Mouse (Mus musculus) CH12.LX (cell line): Measurements from ENCODE around the gene Slc28a1. TPM values are rescaled to one million over a fixed set of nuclear protein-coding genes. Genes with fewer than 3 reads are reported as not detected.

ENCODE experiments used
- DNase-seq: peaks from one replicate; pipeline ENCODE4 v3.0.0-alpha.2; 2013; ENCODE audit errors: extremely low read depth
- H3K27ac ChIP-seq: 2 replicates; pipeline ENCODE4 v1.5.1; 2012; ENCODE audit warnings: low read depth, mild to moderate bottlenecking, control low read depth, moderate library complexity; ENCODE audit not compliant: insufficient read depth
- H3K27me3 ChIP-seq: replicated peaks from 2 replicates; pipeline ENCODE3; 2012; ENCODE audit warnings: inconsistent platforms
- H3K36me3 ChIP-seq, 2 experiments: replicated peaks in 1 of 2; 2 replicates each; pipeline versions ENCODE3 to v1.6.1; 2012; ENCODE audit warnings: inconsistent platforms in 1 of 2, low read length in 1 of 2, mild to moderate bottlenecking in 1 of 2, mixed read lengths in 1 of 2, moderate library complexity in 1 of 2; ENCODE audit not compliant: control insufficient read depth in 1 of 2, insufficient read depth in 1 of 2
- H3K4me1 ChIP-seq, 2 experiments: 2 replicates each; pipeline ENCODE4 v1.6.1; 2012; ENCODE audit warnings: inconsistent platforms in 1 of 2, moderate library complexity in 1 of 2; ENCODE audit not compliant: insufficient read depth in 2 of 2, control insufficient read depth in 1 of 2
- H3K4me2 ChIP-seq: 2 replicates; pipeline ENCODE4 v1.6.1; 2012; ENCODE audit warnings: low read depth, mild to moderate bottlenecking, control low read depth; ENCODE audit not compliant: poor library complexity, insufficient read depth, severe bottlenecking
- H3K4me3 ChIP-seq, 3 experiments: fragments of 150-350 bp in 1 of 3; sonication (generic) in 1 of 3; replicated peaks in 1 of 3; 2 replicates each; pipeline versions ENCODE3 to v1.5.1; 2011 to 2012; ENCODE audit warnings: low read depth in 2 of 3, low read length in 2 of 3, mild to moderate bottlenecking in 2 of 3, moderate library complexity in 2 of 3, control low read depth in 1 of 3, improper control_type of control experiment in 1 of 3, inconsistent platforms in 1 of 3, mixed read lengths in 1 of 3; ENCODE audit not compliant: poor library complexity in 1 of 3
- H3K79me2 ChIP-seq: replicated peaks from 2 replicates; pipeline ENCODE4 v1.6.1; 2012; ENCODE audit warnings: mild to moderate bottlenecking, moderate library complexity; ENCODE audit not compliant: control insufficient read depth, poor library complexity, insufficient read depth, severe bottlenecking; ENCODE audit errors: extremely low read depth
- H3K9ac ChIP-seq: 2 replicates; pipeline ENCODE4 v1.6.1; 2012; ENCODE audit warnings: low read depth, mild to moderate bottlenecking, control low read depth, moderate library complexity; ENCODE audit not compliant: insufficient read depth
- H3K9me3 ChIP-seq: replicated peaks from 2 replicates; pipeline ENCODE3; 2012; ENCODE audit warnings: low read length, inconsistent platforms, mixed read lengths
- BHLHE40 ChIP-seq: IDR thresholded peaks from 2 replicates; pipeline ENCODE4 v1.6.1; 2011; ENCODE audit warnings: mild to moderate bottlenecking, low read depth, low read length, improper control_type of control experiment
- CHD2 ChIP-seq: IDR thresholded peaks from 2 replicates; pipeline ENCODE4 v1.6.1; 2011; ENCODE audit warnings: low read length, improper control_type of control experiment
- E2F4 ChIP-seq: IDR thresholded peaks from 2 replicates; pipeline ENCODE4 v1.6.1; 2011; ENCODE audit warnings: low read depth, low read length, improper control_type of control experiment; ENCODE audit not compliant: insufficient replicate concordance
- EP300 ChIP-seq: IDR thresholded peaks from 2 replicates; pipeline ENCODE4 v1.6.1; 2011; ENCODE audit warnings: low read length, improper control_type of control experiment
- GABPA ChIP-seq: IDR thresholded peaks from 2 replicates; pipeline ENCODE4 v1.6.1; 2012; ENCODE audit warnings: low read depth, low read length, improper control_type of control experiment, inconsistent platforms; ENCODE audit not compliant: insufficient replicate concordance
- HCFC1 ChIP-seq: IDR thresholded peaks from 2 replicates; pipeline ENCODE4 v1.6.1; 2012; ENCODE audit warnings: low read depth, mild to moderate bottlenecking, inconsistent platforms, low read length, improper control_type of control experiment
- IRF4 ChIP-seq: IDR thresholded peaks from 2 replicates; pipeline ENCODE4 v1.6.1; 2014; ENCODE audit warnings: low read depth, mild to moderate bottlenecking, inconsistent platforms, low read length, improper control_type of control experiment
- JUN ChIP-seq: IDR thresholded peaks from 2 replicates; pipeline ENCODE4 v1.6.1; 2011; ENCODE audit warnings: low read depth, mild to moderate bottlenecking, low read length, improper control_type of control experiment, moderate library complexity; ENCODE audit not compliant: insufficient read depth
- JUND ChIP-seq: conservative IDR thresholded peaks from 2 replicates; pipeline ENCODE4 v1.6.1; 2011; ENCODE audit warnings: low read depth, low read length, improper control_type of control experiment
- KAT2A ChIP-seq: IDR thresholded peaks from 2 replicates; pipeline ENCODE4 v1.6.1; 2012; ENCODE audit warnings: low read length, improper control_type of control experiment, inconsistent platforms; ENCODE audit not compliant: insufficient replicate concordance
- MAFK ChIP-seq: IDR thresholded peaks from 2 replicates; pipeline ENCODE4 v1.6.1; 2011; ENCODE audit warnings: low read length, improper control_type of control experiment; ENCODE audit not compliant: insufficient replicate concordance
- MAX ChIP-seq: IDR thresholded peaks from 2 replicates; pipeline ENCODE4 v1.6.1; 2011; ENCODE audit warnings: low read length, improper control_type of control experiment
- MAZ ChIP-seq: IDR thresholded peaks from 2 replicates; pipeline ENCODE4 v1.6.1; 2012; ENCODE audit warnings: low read depth, mild to moderate bottlenecking, inconsistent platforms, low read length, improper control_type of control experiment, moderate library complexity
- MEF2A ChIP-seq: IDR thresholded peaks from 2 replicates; pipeline ENCODE4 v1.6.1; 2014; ENCODE audit warnings: low read depth, mild to moderate bottlenecking, inconsistent platforms, low read length, improper control_type of control experiment, borderline replicate concordance
- MYC ChIP-seq: IDR thresholded peaks from 2 replicates; pipeline ENCODE4 v1.6.1; 2011; ENCODE audit warnings: low read depth, mild to moderate bottlenecking, improper control_type of control experiment, low read length
- NELFE ChIP-seq: IDR thresholded peaks from 2 replicates; pipeline ENCODE4 v1.6.1; 2011; ENCODE audit warnings: low read depth, low read length, improper control_type of control experiment
- PAX5 ChIP-seq: IDR thresholded peaks from 2 replicates; pipeline ENCODE4 v1.6.1; 2012; ENCODE audit warnings: low read length, inconsistent platforms, mixed read lengths
- POLR2A ChIP-seq: IDR thresholded peaks from 2 replicates; pipeline ENCODE4 v1.6.1; 2011; ENCODE audit warnings: low read depth, mild to moderate bottlenecking, improper control_type of control experiment, low read length
- RCOR1 ChIP-seq: conservative IDR thresholded peaks from 2 replicates; pipeline ENCODE4 v1.6.1; 2012; ENCODE audit warnings: low read depth, mild to moderate bottlenecking, inconsistent platforms, low read length, improper control_type of control experiment
- SIN3A ChIP-seq: IDR thresholded peaks from 2 replicates; pipeline ENCODE4 v1.6.1; 2012; ENCODE audit warnings: low read length, improper control_type of control experiment, inconsistent platforms
- TBP ChIP-seq: conservative IDR thresholded peaks from 2 replicates; pipeline ENCODE4 v1.6.1; 2011; ENCODE audit warnings: low read depth, low read length, improper control_type of control experiment
- UBTF ChIP-seq: IDR thresholded peaks from 2 replicates; pipeline ENCODE4 v1.6.1; 2012; ENCODE audit warnings: low read depth, mild to moderate bottlenecking, inconsistent platforms, low read length, improper control_type of control experiment, moderate library complexity
- USF1 ChIP-seq: IDR thresholded peaks from 2 replicates; pipeline ENCODE4 v1.6.1; 2014; ENCODE audit warnings: low read depth, mild to moderate bottlenecking, inconsistent platforms, low read length, improper control_type of control experiment
- USF2 ChIP-seq: conservative IDR thresholded peaks from 2 replicates; pipeline ENCODE4 v1.6.1; 2011; ENCODE audit warnings: low read depth, low read length, improper control_type of control experiment
- ZC3H11A ChIP-seq: IDR thresholded peaks from 2 replicates; pipeline ENCODE4 v1.6.1; 2012; ENCODE audit warnings: low read depth, mild to moderate bottlenecking, inconsistent platforms, low read length, improper control_type of control experiment
- ZKSCAN1 ChIP-seq: IDR thresholded peaks from 2 replicates; pipeline ENCODE4 v1.6.1; 2012; ENCODE audit warnings: low read depth, inconsistent platforms, low read length, improper control_type of control experiment, borderline replicate concordance
- dilution Hi-C: fragments of 300-500 bp; cut with MboI; formaldehyde crosslinking; loops from 2 replicates; pipeline ENCODE4 v1.14.3; 2020; ENCODE audit warnings: low sequenced_read_pairs; ENCODE audit not compliant: extremely low pct_unique_long_range_greater_than_20kb, extremely low pct_ligation_motif_present
- in situ Hi-C: fragments of 300-500 bp; cut with MboI; formaldehyde crosslinking; loops from 3 replicates; pipeline ENCODE4 v1.14.3; 2019; ENCODE audit warnings: low sequenced_read_pairs, low pct_ligation_motif_present, low pct_unique_long_range_greater_than_20kb, mixed read lengths
- polyA plus RNA-seq: library from polyadenylated mRNA; unstranded; fragments of >175 nt; gene quantifications from 2 replicates; pipeline ENCODE4 v1.2.1, GENCODE M21; 2012; ENCODE audit warnings: low read depth; ENCODE audit not compliant: insufficient read length
- total RNA-seq, 2 experiments: library from RNA; depleted of rRNA; stranded (reverse); fragments of 300-350 nt in 1 of 2; fragments of >200 nt in 1 of 2; gene quantifications; 2 replicates each; pipeline ENCODE4 v1.2.3; 2012 to 2014

The Slc28a1 gene
- total and polyA plus RNA-seq, 3 experiments = 0.04 to 0.13 TPM; not detected in 1

DNA sequence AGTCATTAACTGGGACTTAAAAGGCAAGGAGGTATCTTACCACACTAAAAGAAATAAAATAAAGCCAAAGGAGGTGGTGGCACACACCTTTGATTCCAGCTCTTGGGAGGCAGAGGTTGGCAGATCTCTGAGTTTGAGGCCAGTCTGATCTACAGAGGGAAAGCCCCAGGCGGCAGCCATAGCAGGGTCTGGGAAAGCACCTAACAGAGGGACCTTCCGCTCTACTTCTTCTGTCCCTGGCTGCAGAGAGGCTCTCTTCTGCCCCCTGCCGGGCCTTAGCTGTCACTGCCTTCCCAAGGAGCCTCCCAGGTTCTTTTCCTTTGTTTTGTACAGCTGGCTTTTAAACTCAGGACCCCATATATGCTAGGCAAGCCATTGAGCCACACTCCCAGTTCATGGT is 40.4 kb downstream of the Slc28a1 start (continued):
- TF ChIP-seq GABPA = no peak
- TF ChIP-seq TBP = 0 out of 2 replicates have a peak, but pooled peaks have one; percentile 21
- TF ChIP-seq MAFK = no peak
- no peak for TF ChIP-seq MAZ
- no peak for TF ChIP-seq USF2
- TF ChIP-seq BHLHE40 = peak; percentile 27; the same call in 1 of the 2 replicates
- TF ChIP-seq ZKSCAN1 = no peak
- peak; percentile 72 for TF ChIP-seq MEF2A
- peak; percentile 60 for TF ChIP-seq IRF4
- TF ChIP-seq CHD2 = no peak
- no peak for TF ChIP-seq KAT2A
- TF ChIP-seq ZC3H11A = peak; percentile 50; the same call in 1 of the 2 replicates
- no peak for TF ChIP-seq PAX5
- TF ChIP-seq EP300 = peak; percentile 76

DNA sequence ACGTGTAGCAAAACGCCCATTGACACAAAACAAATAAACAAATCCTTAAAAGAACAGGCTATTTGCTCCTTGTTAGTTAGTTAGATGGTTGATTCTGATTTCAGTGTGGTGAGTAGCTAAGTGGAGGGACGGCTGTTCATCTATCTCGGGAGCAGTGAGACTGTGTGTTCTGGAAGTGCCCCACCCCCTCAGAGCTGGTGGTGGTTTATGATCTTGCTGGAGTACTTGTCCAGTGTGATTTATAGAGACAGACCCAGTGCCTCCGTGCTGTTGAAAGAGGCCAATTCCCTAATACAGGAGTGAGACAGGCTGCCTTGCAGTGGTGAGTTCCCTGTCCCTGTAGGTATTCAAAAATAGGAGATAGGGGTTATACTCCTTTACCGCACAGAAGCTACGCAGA is 44.3 kb downstream of the Slc28a1 start:
- H3K4me2 ChIP-seq = no peak overlapping the region
- H3K9ac ChIP-seq = no peak overlapping the region
- in situ Hi-C loops (loop anchor here (10.0 to 25.0 kb wide), 3 partner anchors 274 to 422 kb away; no protein-coding TSS in a partner anchor), dilution Hi-C loops (no loop called here)
- H3K36me3 ChIP-seq = no peaks in the 10 kb centered on the region
- no peak for TF ChIP-seq HCFC1
- TF ChIP-seq RCOR1 = no peak
- no peak for TF ChIP-seq JUND
- TF ChIP-seq EP300 = no peak
- no peak for TF ChIP-seq CHD2
- no peak for TF ChIP-seq POLR2A
- TF ChIP-seq MYC = no peak
- no peak for TF ChIP-seq NELFE
- TF ChIP-seq SIN3A = no peak
- no peak for TF ChIP-seq USF1
- no peak for TF ChIP-seq JUN
- no peak for TF ChIP-seq UBTF
- TF ChIP-seq MAX = no peak
- no peak for TF ChIP-seq PAX5
- TF ChIP-seq GABPA = no peak
- TF ChIP-seq E2F4 = no peak
- H3K27me3 ChIP-seq = no peaks in the 10 kb centered on the region
- H3K27ac ChIP-seq = no peak overlapping the region
- H3K79me2 ChIP-seq = no peaks in the 10 kb centered on the region
- no peak overlapping the region for H3K4me3 ChIP-seq
- H3K9me3 ChIP-seq = no peaks in the 10 kb centered on the region
- no peak for DNase-seq
- H3K4me1 ChIP-seq = peaks cover 0 to 38% of the 10 kb centered on the region in 2 experiments; a peak in 3 of 4 replicates
